Mouse (Mus musculus) ES-Bruce4 (cell line): ENCODE measurements around the gene Samd4b. TPM values are rescaled to one million over a fixed set of nuclear protein-coding genes. Genes with fewer than 3 reads are reported as not detected.
A peak's percentile ranks its signal among the peaks of the same experiment; 100 is the strongest.

ENCODE experiments used
- H3K27ac ChIP-seq: 2 replicates; pipeline ENCODE4 v1.5.1; 2012; ENCODE audit warnings: low read length, inconsistent platforms; ENCODE audit not compliant: insufficient read depth
- H3K27me3 ChIP-seq: 2 replicates; pipeline ENCODE4 v1.6.1; 2012; ENCODE audit warnings: mild to moderate bottlenecking, low read length, inconsistent platforms; ENCODE audit not compliant: control insufficient read depth, poor library complexity, insufficient read depth, severe bottlenecking
- H3K36me3 ChIP-seq: 2 replicates; pipeline ENCODE4 v1.6.1; 2012; ENCODE audit warnings: inconsistent platforms, mild to moderate bottlenecking, low read length, moderate library complexity; ENCODE audit not compliant: control insufficient read depth, poor library complexity, insufficient read depth, severe bottlenecking
- H3K4me1 ChIP-seq: one replicate; pipeline ENCODE4 v1.8.1; 2011; ENCODE audit warnings: low read length; ENCODE audit not compliant: control insufficient read depth, insufficient read depth
- H3K4me3 ChIP-seq: 2 replicates; pipeline ENCODE4 v1.5.1; 2011; ENCODE audit warnings: low read depth, mild to moderate bottlenecking, low read length
- H3K9ac ChIP-seq: 2 replicates; pipeline ENCODE4 v1.6.1; 2012; ENCODE audit warnings: low read depth, mild to moderate bottlenecking, inconsistent platforms; ENCODE audit not compliant: poor library complexity, severe bottlenecking
- H3K9me3 ChIP-seq: replicated peaks from 2 replicates; pipeline ENCODE4 v1.6.1; 2012; ENCODE audit warnings: mild to moderate bottlenecking, low read length, inconsistent platforms; ENCODE audit not compliant: control insufficient read depth, poor library complexity, insufficient read depth, severe bottlenecking
- CTCF ChIP-seq: IDR thresholded peaks from one replicate; pipeline ENCODE4 v1.8.1; 2011; ENCODE audit warnings: low read depth, low read length
- EP300 ChIP-seq: IDR thresholded peaks from 2 replicates; pipeline ENCODE4 v1.6.1; 2011; ENCODE audit warnings: low read depth, low read length; ENCODE audit not compliant: insufficient read depth
- POLR2A ChIP-seq: IDR thresholded peaks from one replicate; pipeline ENCODE4 v1.8.1; 2011; ENCODE audit warnings: low read length; ENCODE audit not compliant: insufficient read depth
- polyA plus RNA-seq: library from polyadenylated mRNA; stranded (reverse); fragments of >200 nt; gene quantifications from 2 replicates; pipeline ENCODE4 v1.2.4, GENCODE M21; 2011; ENCODE audit warnings: low read depth; ENCODE audit not compliant: missing spikeins, insufficient read depth, insufficient read length

The Samd4b gene
- polyA plus RNA-seq, 1 experiment, result 86.0 TPM

DNA sequence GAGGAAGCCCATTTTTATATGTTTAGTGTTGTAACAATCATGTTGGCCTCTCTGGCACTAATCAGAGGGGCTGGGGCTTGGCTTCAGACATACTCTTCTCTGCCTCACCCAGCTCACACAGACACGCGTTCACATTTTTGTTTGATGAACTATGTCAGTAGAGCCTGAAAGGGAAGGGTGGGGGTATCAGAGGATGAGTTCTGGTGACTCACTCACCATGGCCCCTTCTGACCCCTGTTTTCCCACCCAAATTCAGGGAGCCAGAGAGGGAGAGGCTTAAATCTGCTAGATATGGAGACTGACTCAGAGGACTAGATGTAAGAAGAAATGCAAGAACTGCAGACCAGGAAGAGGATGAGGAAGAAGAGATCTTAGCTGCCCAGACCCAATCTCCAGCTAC is 178.5 kb downstream of the Samd4b start:
- Histone ChIP-seq H3K27me3 (no peaks in the 10 kb centered on the region), H3K27ac (no peak overlapping the region), H3K9ac (no peak overlapping the region), H3K4me1 (peaks cover 3% of the 10 kb centered on the region), H3K36me3 (peaks cover 47% of the 10 kb centered on the region), H3K9me3 (no peaks in the 10 kb centered on the region), H3K4me3 (no peak overlapping the region)
- TF ChIP-seq EP300 (no peak), POLR2A (no peak), CTCF (no peak)

DNA sequence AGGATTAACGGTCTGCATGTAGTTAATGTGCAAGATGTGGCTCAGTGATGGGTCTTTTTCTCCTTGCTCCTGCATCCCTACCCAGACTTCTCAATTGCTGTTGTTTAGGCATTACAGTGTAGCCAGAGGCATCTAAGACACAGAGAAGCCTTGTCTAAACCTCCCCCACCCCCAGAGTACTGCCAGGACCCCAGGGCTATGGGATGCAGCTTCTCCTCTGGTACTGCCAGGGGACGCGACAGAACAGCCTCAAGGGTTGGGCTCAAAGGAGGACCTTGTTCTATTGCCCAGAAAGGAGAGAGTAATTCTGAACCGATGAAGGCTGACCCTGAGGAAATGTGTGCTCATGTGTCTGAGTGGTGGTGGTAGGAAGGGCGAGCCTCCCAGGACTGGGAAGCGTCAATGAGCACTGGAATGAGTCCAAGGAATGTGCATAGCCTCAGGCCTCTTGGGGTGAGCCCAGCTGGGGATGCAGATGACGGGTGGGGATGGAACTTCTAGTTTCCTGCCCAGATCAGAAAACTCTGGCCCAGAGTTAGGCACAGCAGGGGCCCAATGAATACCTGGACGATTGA is 179.8 kb downstream of the Samd4b start:
- Histone ChIP-seq H3K27ac (peak overlapping the region; percentile 3; the same call in 1 of the 2 replicates), H3K9me3 (no peaks in the 10 kb centered on the region), H3K4me1 (peaks cover 3% of the 10 kb centered on the region), H3K9ac (no peak overlapping the region), H3K36me3 (peaks cover 49% of the 10 kb centered on the region), H3K4me3 (no peak overlapping the region), H3K27me3 (no peaks in the 10 kb centered on the region)
- TF ChIP-seq POLR2A (no peak), EP300 (peak; percentile 84)

DNA sequence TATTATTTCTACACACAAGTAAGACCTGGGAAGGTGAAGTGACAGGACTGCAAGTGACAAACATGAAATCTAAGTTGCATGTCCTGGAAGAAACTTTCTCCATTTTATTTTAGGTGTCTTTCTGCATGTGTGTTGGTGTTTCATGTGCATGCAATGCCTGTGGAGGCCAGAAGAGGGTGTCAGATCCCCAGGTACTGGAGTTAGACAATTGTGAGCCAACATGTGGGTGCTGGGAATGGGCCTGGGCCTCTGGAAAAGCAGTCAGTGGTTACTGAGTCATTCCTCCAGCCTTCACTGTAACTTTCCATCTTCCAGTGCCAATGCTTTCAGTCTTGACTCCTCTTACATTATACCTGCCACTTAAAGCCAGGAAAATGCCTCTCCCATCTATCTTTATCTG is 180.6 kb downstream of the Samd4b start:
- Histone ChIP-seq H3K4me1 (peaks cover 3% of the 10 kb centered on the region), H3K27ac (no peak overlapping the region), H3K9ac (no peak overlapping the region), H3K36me3 (peaks cover 49% of the 10 kb centered on the region), H3K27me3 (no peaks in the 10 kb centered on the region), H3K9me3 (no peaks in the 10 kb centered on the region), H3K4me3 (no peak overlapping the region)
- TF ChIP-seq CTCF (peak; percentile 35), EP300 (no peak)

DNA sequence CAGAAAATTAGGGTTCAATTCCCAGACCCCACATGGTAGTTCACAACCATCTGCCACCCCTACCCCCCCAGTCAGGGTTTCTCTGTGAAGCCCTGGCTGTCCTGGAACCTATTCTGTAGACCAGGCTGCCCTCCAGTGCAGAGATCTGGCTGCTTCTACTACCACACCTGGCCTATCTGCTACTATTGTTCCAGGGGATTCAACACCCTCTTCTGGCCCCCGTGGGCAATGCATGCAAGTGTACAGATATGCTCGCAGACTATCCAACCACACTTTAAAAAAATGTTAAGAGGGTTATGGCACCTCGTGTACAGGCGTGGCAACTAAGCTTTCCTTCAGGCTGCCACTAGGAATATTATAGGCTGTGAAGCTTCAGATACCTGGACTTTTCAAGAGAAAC is 185.1 kb downstream of the Samd4b start:
- H3K9me3 ChIP-seq, result no peaks in the 10 kb centered on the region
- H3K36me3 ChIP-seq, result peaks cover 51% of the 10 kb centered on the region
- H3K4me1 ChIP-seq, result no peaks in the 10 kb centered on the region
- TF ChIP-seq EP300, result no peak
- TF ChIP-seq CTCF, result peak; percentile 16
- H3K27me3 ChIP-seq, result no peaks in the 10 kb centered on the region
- H3K4me3 ChIP-seq, result no peak overlapping the region
- H3K27ac ChIP-seq, result no peak overlapping the region
- no peak overlapping the region for H3K9ac ChIP-seq

DNA sequence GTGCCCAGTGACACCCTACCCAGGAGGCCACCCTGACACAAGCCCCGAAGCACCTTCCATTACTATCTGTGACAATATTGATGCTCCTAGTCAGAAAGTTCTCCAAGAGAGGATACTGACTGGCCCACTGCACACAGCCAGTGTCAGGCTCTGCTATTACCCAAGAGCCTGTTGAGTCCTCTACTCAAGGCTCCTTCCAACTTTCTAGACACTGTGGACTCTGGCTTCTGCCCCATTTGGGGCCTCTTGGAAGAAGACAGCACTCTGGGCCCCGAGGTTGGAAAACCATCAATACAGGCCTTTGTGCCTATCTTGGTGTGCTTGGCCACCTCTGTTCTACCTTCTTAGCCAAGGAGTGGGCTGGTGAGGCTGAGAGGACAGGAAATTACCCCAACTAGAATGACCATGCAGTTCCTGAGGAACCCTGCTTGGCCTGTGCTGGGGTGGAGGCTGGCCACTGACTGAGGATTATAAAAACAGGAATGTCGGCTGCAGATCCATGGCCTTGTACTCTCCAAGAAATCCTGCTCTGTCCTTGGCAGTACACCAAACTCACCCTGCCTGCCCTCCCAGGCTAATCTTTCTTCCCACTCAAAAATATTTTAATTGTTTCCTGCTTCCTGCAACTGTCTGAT is 187.0 kb downstream of the Samd4b start:
- H3K27me3 ChIP-seq, result no peaks in the 10 kb centered on the region
- TF ChIP-seq EP300, result no peak
- peaks cover 50% of the 10 kb centered on the region for H3K36me3 ChIP-seq
- H3K9me3 ChIP-seq, result no peaks in the 10 kb centered on the region
- H3K4me3 ChIP-seq, result no peak overlapping the region
- no peak overlapping the region for H3K9ac ChIP-seq
- H3K27ac ChIP-seq, result no peak overlapping the region
- H3K4me1 ChIP-seq, result no peaks in the 10 kb centered on the region

DNA sequence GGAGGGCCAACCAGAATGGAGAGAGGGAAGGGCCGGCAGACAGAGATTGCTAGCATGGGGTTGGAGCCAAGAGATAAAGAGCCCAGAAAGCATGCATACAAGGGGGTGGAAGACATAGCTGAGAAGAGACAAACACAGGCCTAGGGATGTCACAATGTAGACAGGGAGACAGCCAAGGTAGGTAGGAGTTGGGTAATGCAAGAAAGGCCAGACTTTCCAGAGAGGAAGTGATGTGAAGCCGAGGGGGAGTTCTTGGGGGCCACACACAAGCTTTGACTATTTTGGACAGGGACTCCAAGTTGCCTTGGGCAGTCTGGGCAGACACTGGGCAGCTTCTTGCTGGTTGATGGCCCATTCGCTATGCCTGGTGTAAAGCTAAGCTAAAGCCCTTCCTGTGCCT is 196.0 kb downstream of the Samd4b start:
- Histone ChIP-seq H3K4me3 (no peak overlapping the region), H3K36me3 (peaks cover 58% of the 10 kb centered on the region), H3K9me3 (no peaks in the 10 kb centered on the region), H3K4me1 (no peaks in the 10 kb centered on the region), H3K27me3 (no peaks in the 10 kb centered on the region), H3K27ac (no peak overlapping the region), H3K9ac (no peak overlapping the region)
- no peak for TF ChIP-seq POLR2A
- no peak for TF ChIP-seq EP300
- TF ChIP-seq CTCF, result no peak
